Mouse (Mus musculus): ENCODE results near the gene Olig1. TPM values are rescaled to one million over a fixed set of nuclear protein-coding genes. Genes with fewer than 3 reads are reported as not detected.

Gene Olig1
- polyA plus RNA-seq, 1 experiment from 2014 or later: 26.0 TPM

Other genes starting within 250 kb of the Olig1 start
- 61.8 and 73.5 TPM in 2 replicates for gene Paxbp1, start 225.2 kb upstream of the Olig1 start, polyA plus RNA-seq (2015; fragmentation: Nextera tagmentation; extraction: Ambion mirVana)
- 0.47 TPM in 1 of 2 replicates, not detected in the other for gene 4932438H23Rik, start 174.7 kb upstream of the Olig1 start, polyA plus RNA-seq (2015; fragmentation: Nextera tagmentation; extraction: Ambion mirVana)
- 4.5 and 4.6 TPM in 2 replicates for gene Olig2, start 44.3 kb upstream of the Olig1 start, polyA plus RNA-seq (2015; fragmentation: Nextera tagmentation; extraction: Ambion mirVana)
- gene Ifnar2, start 103.0 kb downstream of the Olig1 start, polyA plus RNA-seq (2015; fragmentation: Nextera tagmentation; extraction: Ambion mirVana): 39.9 and 40.6 TPM in 2 replicates
- not detected in 2 replicates for gene Gm21970, start 121.9 kb downstream of the Olig1 start, polyA plus RNA-seq (2015; fragmentation: Nextera tagmentation; extraction: Ambion mirVana)
- gene Il10rb, start 136.4 kb downstream of the Olig1 start, polyA plus RNA-seq (2015; fragmentation: Nextera tagmentation; extraction: Ambion mirVana): 11.8 and 13.1 TPM in 2 replicates
- 46.5 and 50.4 TPM in 2 replicates for gene Ifnar1, start 215.5 kb downstream of the Olig1 start, polyA plus RNA-seq (2015; fragmentation: Nextera tagmentation; extraction: Ambion mirVana)

All from neural tube, embryonic 13.5 days (tissue).